Comparison of ENCODE assay signal across 8 mouse cellular contexts in the genomic region with DNA sequence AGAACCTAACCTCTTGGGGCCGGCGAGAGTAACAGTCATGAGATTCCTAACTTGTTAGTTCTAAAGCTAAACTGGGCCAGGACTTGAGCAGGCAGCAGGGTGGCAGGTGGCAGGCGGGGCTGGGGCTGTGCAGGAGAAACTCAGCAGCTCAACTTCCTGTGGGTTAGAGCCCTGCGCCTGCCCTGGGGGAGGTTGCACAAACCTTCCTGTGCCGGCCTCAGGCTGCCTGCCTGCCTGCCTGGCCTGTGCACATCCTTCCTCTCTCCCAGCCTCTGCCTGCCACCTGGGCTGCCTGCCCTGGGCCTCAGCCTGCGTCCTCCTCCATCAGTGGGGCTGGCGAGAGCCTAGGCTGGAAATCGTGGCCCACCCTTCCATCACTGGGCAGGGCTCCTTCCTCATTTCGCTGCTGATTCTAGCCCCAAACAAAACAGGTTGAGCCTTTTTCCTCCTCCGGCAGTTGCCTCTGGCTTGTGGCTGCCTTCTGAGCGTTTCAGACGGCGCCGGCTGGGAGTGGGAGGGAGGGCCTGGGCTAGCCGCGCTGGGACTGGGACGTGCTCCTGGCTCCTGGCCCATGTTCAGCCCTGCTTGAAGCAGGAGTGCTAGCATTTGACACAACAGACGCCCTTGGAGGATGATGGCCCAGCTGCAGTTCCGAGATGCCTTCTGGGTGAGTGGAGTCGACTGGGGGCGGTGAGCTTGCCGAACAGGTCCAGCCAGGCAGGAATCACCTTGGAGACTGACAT. TPM values are rescaled to one million over a fixed set of nuclear protein-coding genes. Genes with fewer than 3 reads are reported as not detected.
DNase-seq lines count a peak whose midpoint lies in the region; ATAC-seq and TF ChIP-seq lines count a peak whose summit lies in the region.

Gene Pstpip1, plus strand, starts transcription at position 185 of the 743 bp plus-strand sequence.

- DNase-seq in T-cell, adult 2 months (ENCODE audit: low spot score), result peak; percentile 89
- peak; percentile 89 for DNase-seq in gastrocnemius, postnatal 14 days
- peak; percentile 78 for DNase-seq in hindbrain, postnatal 0 days (ENCODE audit: low spot score)
- DNase-seq in left cerebral cortex, postnatal 10 days (ENCODE audit: extremely low spot score in 1 of 2, low spot score in 2 of 2), result peak; percentile 40 to 89
- peak; percentile 79 to 82 for DNase-seq in right cerebral cortex, postnatal 10 days (ENCODE audit: low spot score in 2 of 2)
- peak; percentile 64 for DNase-seq in urinary bladder, postnatal 25 days (ENCODE audit: low spot score)

- H3K27me3 ChIP-seq in hindbrain, postnatal 0 days (ENCODE audit: insufficient read depth, low read length), result no peaks in the 10 kb centered on the region

- peak within 1 kb of the TSS; percentile 68 for H3K27ac ChIP-seq in hindbrain, postnatal 0 days

- ATAC-seq in common myeloid progenitor, adult 5-6 weeks (replicated peaks; ENCODE audit: low read depth, poor library complexity, severe bottlenecking), result peak; percentile 90
- peak; percentile 85 for ATAC-seq in hindbrain, postnatal 0 days
- peak; percentile 84 for ATAC-seq in megakaryocyte, adult 5-6 weeks (ENCODE audit: poor library complexity, severe bottlenecking)

- H3K9ac ChIP-seq in hindbrain, postnatal 0 days (replicated peaks; ENCODE audit: low read length), result no peak within 1 kb of the TSS

- H3K4me2 ChIP-seq in hindbrain, postnatal 0 days (ENCODE audit: low read depth, low read length), result peak within 1 kb of the TSS; percentile 37

- intact Hi-C loops in gastrocnemius, postnatal 14 days (cut with DNase I; ENCODE audit: low total_unique reads), result no loop called here
- intact Hi-C loops in left cerebral cortex, postnatal 10 days (cut with DNase I), result no loop called here

- H3K4me3 ChIP-seq in hindbrain, postnatal 0 days (ENCODE audit: low read length), result no peak within 1 kb of the TSS

- no peaks in the 10 kb centered on the region for H3K4me1 ChIP-seq in hindbrain, postnatal 0 days (ENCODE audit: insufficient read depth, low read length)

- H3K9me3 ChIP-seq in hindbrain, postnatal 0 days (ENCODE audit: low read length), result no peaks in the 10 kb centered on the region

- TF ChIP-seq CTCF in hindbrain, postnatal 0 days (IDR thresholded peaks at IDR 0.05; ENCODE audit: low read depth), result no peak

- 26% methylated on average over 22 of the region's 22 CpGs for WGBS in hindbrain, postnatal 0 days

- H3K36me3 ChIP-seq in hindbrain, postnatal 0 days (ENCODE audit: insufficient read depth, low read length), result no peaks in the 10 kb centered on the region

RNA-seq across cellular contexts. Expression of gene Pstpip1, which starts in this region (rescaled TPM):
- 37.1 and 64.6 TPM in 2 replicates for total RNA-seq in common myeloid progenitor, adult 5-6 weeks (2017)
- total RNA-seq in gastrocnemius, postnatal 14 days (2021), result 1 to 10 TPM; 1.3 to 1.8 TPM
- total RNA-seq in hindbrain, postnatal 0 days (2014; rRNA removed), result 0.10 and 1.1 TPM in 2 replicates
- 0.78 and 1.4 TPM in 2 replicates for polyA plus RNA-seq in hindbrain, postnatal 0 days (2015; fragmentation: Nextera tagmentation; extraction: Ambion mirVana)
- 1 to 10 TPM; 2.1 to 3.2 TPM for total RNA-seq in left cerebral cortex, postnatal 10 days (2021)
- total RNA-seq in megakaryocyte, adult 5-6 weeks (2015), result 59.2 and 61.2 TPM in 2 replicates
- 223 and 227 TPM in 2 replicates for total RNA-seq in megakaryocyte, adult 5-6 weeks (2017)
